Mouse (Mus musculus) subcutaneous adipose tissue, adult 2 months (tissue): Measurements from ENCODE around the gene Vmn1r31. TPM values are rescaled to one million over a fixed set of nuclear protein-coding genes. Genes with fewer than 3 reads are reported as not detected.

Experiments
- polyA plus RNA-seq: library from polyadenylated mRNA; depleted of rRNA; stranded (reverse); fragments of >200 nt; gene quantifications from 2 replicates; pipeline ENCODE4 v1.2.3, GENCODE M21; 2012; ENCODE audit warnings: low replicate concordance; rRNA removed

Vmn1r31 gene
- not detected in 2 replicates for polyA plus RNA-seq

DNA sequence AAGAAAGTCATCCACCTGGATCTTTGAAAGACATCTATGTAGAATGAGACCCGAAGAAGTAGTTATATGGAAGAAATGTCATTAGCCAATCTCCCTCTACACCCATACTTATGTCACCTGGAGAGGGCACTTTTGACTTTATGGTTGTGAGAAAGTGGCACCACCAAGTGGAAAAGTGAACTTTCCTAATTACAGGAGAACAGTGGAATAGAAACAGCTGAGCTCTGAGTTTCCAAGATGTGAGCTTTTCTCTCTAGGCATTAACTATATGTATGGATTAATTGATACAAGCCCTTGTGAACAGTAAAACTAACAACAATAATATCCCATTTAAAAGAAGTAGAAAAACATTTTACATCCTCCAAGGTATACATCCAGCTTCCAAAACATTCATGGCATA is at the start of gene Vmn1r31:
TSS of gene Vmn1r31 (minus strand) at position 101 of the 400 bp plus-strand sequence.

DNA sequence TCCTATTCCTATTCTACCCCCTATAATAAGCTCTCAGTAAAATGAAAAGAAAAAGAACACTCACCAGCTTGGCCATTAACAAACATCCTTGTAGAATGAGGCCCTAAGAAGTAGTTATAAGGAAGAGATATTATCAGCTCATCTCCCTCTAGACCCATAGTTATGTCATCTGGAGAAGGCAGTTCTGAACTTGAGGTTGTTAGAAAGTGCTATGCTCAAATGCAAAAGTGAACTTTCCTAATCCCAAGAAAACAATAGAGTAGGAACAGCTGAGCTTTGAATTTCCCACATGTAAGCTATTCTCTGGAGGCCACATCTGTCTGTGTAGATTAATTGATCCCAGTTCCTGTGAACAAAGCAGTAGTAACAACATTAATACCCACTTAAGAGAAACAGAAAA is 31.8 kb downstream of the Vmn1r31 start, which contains the start of gene Vmn1r30:
TSS of gene Vmn1r30 (minus strand) at position 101 of the 400 bp plus-strand sequence.

Other genes with a start within 250 kb of the Vmn1r31 start
- gene Vmn1r28, start 213.3 kb downstream of the Vmn1r31 start, polyA plus RNA-seq = not detected in 2 replicates
- gene Vmn1r29, start 173.8 kb downstream of the Vmn1r31 start, polyA plus RNA-seq = not detected in 2 replicates
- not detected in 2 replicates for gene Vmn1r30, start 31.9 kb downstream of the Vmn1r31 start, polyA plus RNA-seq
- gene Abcg2, start 109.2 kb upstream of the Vmn1r31 start, polyA plus RNA-seq = 15.4 and 18.7 TPM in 2 replicates